9 mouse cellular contexts compared by ENCODE assay signal in genomic region chr14:31268301-31269001, GRCm38 (mm10). TPM values are rescaled to one million over a fixed set of nuclear protein-coding genes. Genes with fewer than 3 reads are reported as not detected.
DNase-seq lines count a peak whose midpoint lies in the region; ATAC-seq and TF ChIP-seq lines count a peak whose summit lies in the region.
"Had no signal": no experiment of that assay in that cellular context is flagged by ENCODE, and none has a peak within 500 bp of the region (broad histone marks: within the 10 kb centered on the region; RNA-seq: fewer than 3 reads in every experiment).

No protein-coding gene starts in this region.

- H3K36me3 ChIP-seq in E14TG2a.4 (ENCODE audit: insufficient read depth, low read length): no peaks in the 10 kb centered on the region
- H3K36me3 ChIP-seq in embryonic facial prominence, embryonic 11.5 days (replicated peaks; ENCODE audit: control insufficient read depth, insufficient read depth, low read depth, low read length): no peaks in the 10 kb centered on the region
- H3K36me3 ChIP-seq in hindbrain, postnatal 0 days (ENCODE audit: insufficient read depth, low read length): no peaks in the 10 kb centered on the region

- H3K27ac ChIP-seq in embryonic facial prominence, embryonic 11.5 days (replicated peaks; ENCODE audit: low read depth, low read length): no peak overlapping the region
- peak overlapping the region; percentile 76 for H3K27ac ChIP-seq in hindbrain, postnatal 0 days
- H3K27ac ChIP-seq in cerebellum, adult 2 months (ENCODE audit: insufficient read depth, low read length): no peak overlapping the region
- H3K27ac ChIP-seq: gastrocnemius, adult 2 months had no signal

- no peak for TF ChIP-seq POLR2A in cerebellum, adult 2 months (IDR thresholded peaks at IDR 0.05; ENCODE audit: borderline replicate concordance, insufficient read depth, low read length)
- no peak for TF ChIP-seq POLR2A in lung, adult 2 months (IDR thresholded peaks at IDR 0.05; ENCODE audit: borderline replicate concordance, extremely low read depth, low read depth, low read length)

- 62% methylated on average over 9 of the region's 9 CpGs for WGBS in embryonic facial prominence, embryonic 11.5 days
- 26% methylated on average over 9 of the region's 9 CpGs for WGBS in hindbrain, postnatal 0 days
- 33% methylated on average over 9 of the region's 9 CpGs for WGBS in cerebellum, adult 2 months
- WGBS in lung, adult 2 months: 68% methylated on average over 9 of the region's 9 CpGs

- H3K9ac ChIP-seq in embryonic facial prominence, embryonic 11.5 days (replicated peaks; ENCODE audit: low read length): 0 out of 2 replicates have a peak overlapping the region, but pooled peaks have one; percentile 13
- peak overlapping the region; percentile 15; the same call in 1 of the 2 replicates for H3K9ac ChIP-seq in hindbrain, postnatal 0 days (replicated peaks; ENCODE audit: low read length)

- peaks cover 33% of the 10 kb centered on the region for H3K27me3 ChIP-seq in E14TG2a.4 (ENCODE audit: insufficient read depth, low read length)
- H3K27me3 ChIP-seq in embryonic facial prominence, embryonic 11.5 days (ENCODE audit: control insufficient read depth, insufficient read depth, low read length): no peaks in the 10 kb centered on the region
- H3K27me3 ChIP-seq in hindbrain, postnatal 0 days (ENCODE audit: insufficient read depth, low read length): no peaks in the 10 kb centered on the region
- H3K27me3 ChIP-seq in cerebellum, adult 2 months (ENCODE audit: control insufficient read depth, insufficient read depth, low read length): no peaks in the 10 kb centered on the region

- peak overlapping the region; percentile 74; the same call in 1 of the 2 replicates for H3K4me3 ChIP-seq in E14TG2a.4 (replicated peaks; ENCODE audit: low read length)
- H3K4me3 ChIP-seq in embryonic facial prominence, embryonic 11.5 days (ENCODE audit: low read depth, low read length): no peak overlapping the region
- H3K4me3 ChIP-seq in hindbrain, postnatal 0 days (ENCODE audit: low read length): no peak overlapping the region
- no peak overlapping the region for H3K4me3 ChIP-seq in cerebellum, adult 2 months (replicated peaks; ENCODE audit: insufficient read depth, low read depth, low read length)
- no peak overlapping the region for H3K4me3 ChIP-seq in lung, adult 2 months (replicated peaks; ENCODE audit: extremely low read depth, low read depth, low read length)

- H3K4me1 ChIP-seq in E14TG2a.4 (replicated peaks; ENCODE audit: low read depth, low read length): peaks cover 18% of the 10 kb centered on the region
- H3K4me1 ChIP-seq in embryonic facial prominence, embryonic 11.5 days (ENCODE audit: control insufficient read depth, insufficient read depth, low read length): no peaks in the 10 kb centered on the region
- H3K4me1 ChIP-seq in hindbrain, postnatal 0 days (ENCODE audit: insufficient read depth, low read length): peaks cover 25% of the 10 kb centered on the region
- no peaks in the 10 kb centered on the region for H3K4me1 ChIP-seq in cerebellum, adult 2 months (ENCODE audit: control insufficient read depth, insufficient read depth, low read length)
- no peaks in the 10 kb centered on the region; the same call in 1 of the 2 replicates for H3K4me1 ChIP-seq in lung, adult 2 months (ENCODE audit: control insufficient read depth, insufficient read depth, low read length)

- TF ChIP-seq CTCF in E14TG2a.4 (conservative IDR thresholded peaks at IDR 0.05; ENCODE audit: low read length): no peak
- no peak for TF ChIP-seq CTCF in hindbrain, postnatal 0 days (IDR thresholded peaks at IDR 0.05; ENCODE audit: low read depth)
- TF ChIP-seq CTCF in cerebellum, adult 2 months (IDR thresholded peaks at IDR 0.05; ENCODE audit: borderline replicate concordance, insufficient read depth, low read depth, low read length): no peak
- no peak for TF ChIP-seq CTCF in lung, adult 2 months (IDR thresholded peaks at IDR 0.05; ENCODE audit: insufficient read depth, low read length)

- H3K9me3 ChIP-seq in E14TG2a.4 (ENCODE audit: low read length): no peaks in the 10 kb centered on the region
- no peaks in the 10 kb centered on the region for H3K9me3 ChIP-seq in embryonic facial prominence, embryonic 11.5 days (replicated peaks; ENCODE audit: control insufficient read depth, low read length)
- no peaks in the 10 kb centered on the region for H3K9me3 ChIP-seq in hindbrain, postnatal 0 days (ENCODE audit: low read length)

- no peak overlapping the region; the same call in 1 of the 2 replicates for H3K4me2 ChIP-seq in embryonic facial prominence, embryonic 11.5 days (ENCODE audit: low read depth, low read length)
- H3K4me2 ChIP-seq in hindbrain, postnatal 0 days (ENCODE audit: low read depth, low read length): peak overlapping the region; percentile 47

- DNase-seq in embryonic facial prominence, embryonic 11.5 days (ENCODE audit: low spot score): no peak
- DNase-seq in hindbrain, postnatal 0 days (ENCODE audit: low spot score): peak; percentile 62
- peak; percentile 37 for DNase-seq in mesoderm, embryonic 11.5 days (ENCODE audit: low read depth, low spot score)
- DNase-seq in cerebellum, adult 2 months: no peak
- DNase-seq in ovary, postnatal 10 days (ENCODE audit: low spot score): no peak
- DNase-seq in lung, adult 2 months: no peak

- ATAC-seq in embryonic facial prominence, embryonic 11.5 days (replicated peaks; ENCODE audit: insufficient number of reproducible peaks, low FRiP score, low TSS enrichment, low read depth): no peak
- ATAC-seq in hindbrain, postnatal 0 days: peak; percentile 77
- ATAC-seq in inflammation-experienced regulatory T-cells, adult 6 months: no peak

RNA-seq across cellular contexts. Expression of gene Bap1, which starts 17.2 kb away (rescaled TPM):
- 82.9 and 85.1 TPM in 2 replicates for polyA plus RNA-seq in embryonic facial prominence, embryonic 11.5 days (2014; fragmentation: Nextera tagmentation; extraction: Ambion mirVana)
- 119 and 136 TPM in 2 replicates for total RNA-seq in hindbrain, postnatal 0 days (2014; rRNA removed)
- polyA plus RNA-seq in hindbrain, postnatal 0 days (2015; fragmentation: Nextera tagmentation; extraction: Ambion mirVana): 101 and 104 TPM in 2 replicates
- 128 and 131 TPM in 2 replicates for polyA plus RNA-seq in cerebellum, adult 2 months (2012; rRNA removed)
- polyA plus RNA-seq in inflammation-experienced regulatory T-cells, adult 6 months (2017; shearing (Covaris generic)): 10 to 100 TPM; 23.6 to 28.7 (median 28.3) TPM
- 43.9 and 48.3 TPM in 2 replicates for polyA plus RNA-seq in lung, adult 2 months (2012; rRNA removed)

RNA-seq across cellular contexts. Expression of gene Phf7, which starts 17.3 kb away (rescaled TPM):
- 12.5 and 14.2 TPM in 2 replicates for polyA plus RNA-seq in embryonic facial prominence, embryonic 11.5 days (2014; fragmentation: Nextera tagmentation; extraction: Ambion mirVana)
- 4.1 and 5.3 TPM in 2 replicates for total RNA-seq in hindbrain, postnatal 0 days (2014; rRNA removed)
- 8.8 and 11.0 TPM in 2 replicates for polyA plus RNA-seq in hindbrain, postnatal 0 days (2015; fragmentation: Nextera tagmentation; extraction: Ambion mirVana)
- polyA plus RNA-seq in cerebellum, adult 2 months (2012; rRNA removed): 6.5 and 7.8 TPM in 2 replicates
- 10 to 100 TPM; 11.8 to 13.2 (median 13.1) TPM for polyA plus RNA-seq in inflammation-experienced regulatory T-cells, adult 6 months (2017; shearing (Covaris generic))
- polyA plus RNA-seq in lung, adult 2 months (2012; rRNA removed): 4.8 and 5.4 TPM in 2 replicates

RNA-seq across cellular contexts. Expression of gene Sema3g, which starts 50.8 kb away (rescaled TPM):
- polyA plus RNA-seq in embryonic facial prominence, embryonic 11.5 days (2014; fragmentation: Nextera tagmentation; extraction: Ambion mirVana): 0.21 and 0.24 TPM in 2 replicates
- total RNA-seq in hindbrain, postnatal 0 days (2014; rRNA removed): 2.9 and 4.9 TPM in 2 replicates
- 0.33 and 0.38 TPM in 2 replicates for polyA plus RNA-seq in hindbrain, postnatal 0 days (2015; fragmentation: Nextera tagmentation; extraction: Ambion mirVana)
- polyA plus RNA-seq in cerebellum, adult 2 months (2012; rRNA removed): 3.0 and 3.2 TPM in 2 replicates
- polyA plus RNA-seq in inflammation-experienced regulatory T-cells, adult 6 months (2017; shearing (Covaris generic)): not detected
- polyA plus RNA-seq in lung, adult 2 months (2012; rRNA removed): 95.9 and 109 TPM in 2 replicates

RNA-seq across cellular contexts. Expression of gene Nisch, which starts 51.7 kb away (rescaled TPM):
- polyA plus RNA-seq in embryonic facial prominence, embryonic 11.5 days (2014; fragmentation: Nextera tagmentation; extraction: Ambion mirVana): 270 and 277 TPM in 2 replicates
- total RNA-seq in hindbrain, postnatal 0 days (2014; rRNA removed): 281 and 419 TPM in 2 replicates
- polyA plus RNA-seq in hindbrain, postnatal 0 days (2015; fragmentation: Nextera tagmentation; extraction: Ambion mirVana): 234 and 243 TPM in 2 replicates
- 292 and 304 TPM in 2 replicates for polyA plus RNA-seq in cerebellum, adult 2 months (2012; rRNA removed)
- 100 to 1,000 TPM in 2 of 3 experiments, 10 to 100 TPM in 1; 77.1 to 218 (median 164) TPM for polyA plus RNA-seq in inflammation-experienced regulatory T-cells, adult 6 months (2017; shearing (Covaris generic))
- 412 and 458 TPM in 2 replicates for polyA plus RNA-seq in lung, adult 2 months (2012; rRNA removed)

RNA-seq across cellular contexts. Expression of gene Dnah1, which starts 55.2 kb away (rescaled TPM):
- polyA plus RNA-seq in embryonic facial prominence, embryonic 11.5 days (2014; fragmentation: Nextera tagmentation; extraction: Ambion mirVana): 7.3 and 7.4 TPM in 2 replicates
- 5.1 and 9.9 TPM in 2 replicates for total RNA-seq in hindbrain, postnatal 0 days (2014; rRNA removed)
- polyA plus RNA-seq in hindbrain, postnatal 0 days (2015; fragmentation: Nextera tagmentation; extraction: Ambion mirVana): 2.1 and 2.6 TPM in 2 replicates
- polyA plus RNA-seq in cerebellum, adult 2 months (2012; rRNA removed): 1.3 and 1.9 TPM in 2 replicates
- polyA plus RNA-seq in inflammation-experienced regulatory T-cells, adult 6 months (2017; shearing (Covaris generic)): not detected
- 3.9 and 5.5 TPM in 2 replicates for polyA plus RNA-seq in lung, adult 2 months (2012; rRNA removed)

Comparison
In these comparisons a context has a peak if more than half of its experiments do, and no peak if none do; other contexts are left out.
1. DNase-seq: peak in hindbrain, postnatal 0 days (single experiment) and mesoderm, embryonic 11.5 days (single experiment); none in embryonic facial prominence, embryonic 11.5 days (single experiment), cerebellum, adult 2 months (0 of 2), ovary, postnatal 10 days (single experiment) and lung, adult 2 months (single experiment).
2. RNA of gene Sema3g, which starts 50.8 kb away (polyA plus RNA-seq): 95.9 to 109 TPM in lung, adult 2 months; 3.0 to 3.2 TPM in cerebellum, adult 2 months, 0.33 to 0.38 TPM in hindbrain, postnatal 0 days, 0.21 to 0.24 TPM in embryonic facial prominence, embryonic 11.5 days and not detected in inflammation-experienced regulatory T-cells, adult 6 months; every median in the first group is over 10 times any median in the second.